Mouse (Mus musculus): ENCODE data around the gene Ank3.

DNA sequence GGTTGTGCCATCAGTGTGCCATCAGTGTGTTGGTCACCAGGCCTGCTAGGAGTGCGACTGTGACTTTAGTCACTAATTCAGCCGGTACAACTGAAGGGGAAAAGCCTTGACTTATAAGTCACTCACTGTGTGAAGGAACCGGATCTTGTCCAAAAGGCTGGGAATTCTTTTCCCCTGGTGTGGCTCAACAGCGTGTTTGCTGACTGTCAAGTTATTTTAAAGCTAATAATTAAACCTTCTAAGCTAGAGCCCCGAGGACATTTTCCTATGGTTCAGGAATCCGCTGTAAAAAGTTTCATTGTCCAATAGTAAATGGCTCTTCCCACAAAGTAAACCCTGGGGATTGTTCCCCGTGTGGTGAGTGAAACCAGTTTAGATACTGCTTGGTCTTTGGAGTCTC lies 529.8 kb downstream of the Ank3 start:
- no peak for TF ChIP-seq CTCF (IDR thresholded peaks at IDR 0.05; ENCODE audit: low read depth)
- TF ChIP-seq EP300 (IDR thresholded peaks at IDR 0.05; ENCODE audit: low read depth), result no peak
